Mouse (Mus musculus) erythroblast, embryonic 14.5 days (primary cell): Measurements from ENCODE around the gene Pik3r5.

Source experiments
- GATA1 ChIP-seq: IDR thresholded peaks from 2 replicates; pipeline ENCODE4 v1.6.1; 2012; ENCODE audit warnings: low read length, inconsistent platforms, mixed read lengths
- TAL1 ChIP-seq: IDR thresholded peaks from 3 replicates; pipeline ENCODE4 v1.6.1; 2012; ENCODE audit warnings: low read length, inconsistent platforms, mixed read lengths

DNA sequence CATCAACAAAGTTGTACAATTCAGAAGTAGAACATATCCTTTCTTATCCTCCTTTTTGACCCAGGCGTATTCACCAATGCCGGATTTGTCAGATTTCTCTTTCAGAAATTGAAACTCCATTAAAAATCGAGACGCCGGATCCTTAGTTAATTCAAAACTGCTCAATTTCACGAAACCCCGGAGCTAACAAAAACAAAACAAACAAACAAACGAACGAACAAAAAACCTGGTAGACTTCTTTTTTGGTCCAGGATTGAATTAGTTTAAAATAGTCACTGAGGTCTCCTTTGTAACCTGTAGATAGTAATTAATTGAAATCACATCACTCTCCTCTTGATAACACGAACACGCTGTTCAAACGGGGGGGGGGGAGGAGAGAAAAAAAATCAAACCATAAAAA lies 47.8 kb upstream of the Pik3r5 start:
- no peak for TF ChIP-seq GATA1
- TF ChIP-seq TAL1, result no peak
